Mouse (Mus musculus) MEL (cell line): ENCODE data around the gene 1700015G11Rik. TPM values are rescaled to one million over a fixed set of nuclear protein-coding genes. Genes with fewer than 3 reads are reported as not detected.

Experiments used
- DNase-seq: peaks from one replicate; pipeline ENCODE4 v3.0.0; 2011; ENCODE audit warnings: low read depth, low spot score
- H3K27ac ChIP-seq: 2 replicates; pipeline ENCODE4 v1.5.1; 2012; ENCODE audit warnings: low read depth, mild to moderate bottlenecking, control low read depth, low read length, moderate library complexity; ENCODE audit not compliant: control insufficient read depth
- H3K27me3 ChIP-seq, 2 experiments: fragments of 150-350 bp in 1 of 2; sonication (generic) in 1 of 2; 2 replicates each; pipeline ENCODE4 v1.6.1; 2012; ENCODE audit warnings: low read length in 2 of 2, mild to moderate bottlenecking in 2 of 2, improper control_type of control experiment in 1 of 2, moderate library complexity in 1 of 2; ENCODE audit not compliant: insufficient read depth in 2 of 2, control insufficient read depth in 1 of 2
- H3K36me3 ChIP-seq, 2 experiments: 2 replicates each; pipeline ENCODE4 v1.6.1; 2012 to 2014; ENCODE audit warnings: low read length in 2 of 2, improper control_type of control experiment in 1 of 2, inconsistent platforms in 1 of 2, mild to moderate bottlenecking in 1 of 2; ENCODE audit not compliant: insufficient read depth in 2 of 2, control insufficient read depth in 1 of 2
- H3K4me1 ChIP-seq, 2 experiments: fragments of 150-350 bp in 1 of 2; sonication (generic) in 1 of 2; 2 replicates each; pipeline ENCODE4 v1.6.1; 2012; ENCODE audit warnings: low read length in 2 of 2, improper control_type of control experiment in 1 of 2, mild to moderate bottlenecking in 1 of 2; ENCODE audit not compliant: insufficient read depth in 2 of 2, control insufficient read depth in 1 of 2
- H3K4me3 ChIP-seq, 2 experiments: fragments of 150-350 bp in 1 of 2; sonication (generic) in 1 of 2; 2 replicates each; pipeline ENCODE4 v1.5.1; 2012; ENCODE audit warnings: low read depth in 2 of 2, low read length in 2 of 2, mild to moderate bottlenecking in 2 of 2, moderate library complexity in 2 of 2, control low read depth in 1 of 2, improper control_type of control experiment in 1 of 2; ENCODE audit not compliant: control insufficient read depth in 1 of 2, insufficient read depth in 1 of 2
- H3K79me2 ChIP-seq: 2 replicates; pipeline ENCODE4 v1.6.1; 2012; ENCODE audit warnings: mild to moderate bottlenecking, low read length, moderate library complexity; ENCODE audit not compliant: control insufficient read depth, poor library complexity, insufficient read depth
- H3K9ac ChIP-seq: 2 replicates; pipeline ENCODE4 v1.6.1; 2012; ENCODE audit warnings: low read depth, mild to moderate bottlenecking, control low read depth, low read length, moderate library complexity; ENCODE audit not compliant: control insufficient read depth, poor library complexity, severe bottlenecking
- H3K9me3 ChIP-seq: fragments of 150-350 bp; sonication (generic); replicated peaks from 2 replicates; pipeline ENCODE4 v1.6.1; 2012; ENCODE audit warnings: mild to moderate bottlenecking, low read length, improper control_type of control experiment, moderate library complexity; ENCODE audit not compliant: insufficient read depth
- CTCF ChIP-seq, 3 experiments: IDR thresholded peaks in 2 of 3; conservative IDR thresholded peaks in 1 of 3; 2 replicates each; pipeline ENCODE4 v1.5.1; 2011 to 2012; ENCODE audit warnings: low read length in 3 of 3, low read depth in 2 of 3, mild to moderate bottlenecking in 2 of 3, improper control_type of control experiment in 1 of 3, inconsistent platforms in 1 of 3, mixed read lengths in 1 of 3, moderate library complexity in 1 of 3; ENCODE audit not compliant: control insufficient read depth in 1 of 3, insufficient read depth in 1 of 3, poor library complexity in 1 of 3, severe bottlenecking in 1 of 3
- GABPA ChIP-seq: IDR thresholded peaks from 2 replicates; pipeline ENCODE4 v1.6.1; 2012; ENCODE audit warnings: low read depth, mild to moderate bottlenecking, inconsistent platforms, low read length, improper control_type of control experiment, moderate library complexity
- MAX ChIP-seq: IDR thresholded peaks from 2 replicates; pipeline ENCODE4 v1.6.1; 2011; ENCODE audit warnings: low read length, improper control_type of control experiment
- MAZ ChIP-seq: IDR thresholded peaks from 2 replicates; pipeline ENCODE4 v1.6.1; 2012; ENCODE audit warnings: low read depth, mild to moderate bottlenecking, inconsistent platforms, low read length, improper control_type of control experiment
- MEF2A ChIP-seq: IDR thresholded peaks from 2 replicates; pipeline ENCODE4 v1.6.1; 2014; ENCODE audit warnings: low read depth, mild to moderate bottlenecking, inconsistent platforms, low read length, improper control_type of control experiment; ENCODE audit not compliant: poor library complexity, insufficient replicate concordance, severe bottlenecking; ENCODE audit errors: extremely low read depth
- MYB ChIP-seq: IDR thresholded peaks from 2 replicates; pipeline ENCODE4 v1.6.1; 2011; ENCODE audit warnings: mild to moderate bottlenecking, low read depth, low read length, improper control_type of control experiment
- MYC ChIP-seq: IDR thresholded peaks from 2 replicates; pipeline ENCODE4 v1.6.1; 2011; ENCODE audit warnings: low read depth, mild to moderate bottlenecking, low read length, improper control_type of control experiment, moderate library complexity
- NELFE ChIP-seq: IDR thresholded peaks from 2 replicates; pipeline ENCODE4 v1.6.1; 2011; ENCODE audit warnings: low read depth, low read length, improper control_type of control experiment
- POLR2A ChIP-seq, 2 experiments: IDR thresholded peaks; 2 replicates each; pipeline ENCODE4 v1.6.1; 2011 to 2012; ENCODE audit warnings: low read length in 2 of 2, mild to moderate bottlenecking in 2 of 2, control low read depth in 1 of 2, improper control_type of control experiment in 1 of 2, low read depth in 1 of 2, moderate library complexity in 1 of 2; ENCODE audit not compliant: control insufficient read depth in 1 of 2, insufficient read depth in 1 of 2, poor library complexity in 1 of 2
- POLR2AphosphoS2 ChIP-seq: IDR thresholded peaks from 2 replicates; pipeline ENCODE4 v1.6.1; 2011; ENCODE audit warnings: low read length, improper control_type of control experiment
- POLR2AphosphoS5 ChIP-seq: IDR thresholded peaks from 2 replicates; pipeline ENCODE4 v1.6.1; 2012; ENCODE audit warnings: low read depth, borderline replicate concordance, mild to moderate bottlenecking, inconsistent platforms, low read length, moderate library complexity, mixed read lengths
- RAD21 ChIP-seq: IDR thresholded peaks from 2 replicates; pipeline ENCODE4 v1.6.1; 2011; ENCODE audit warnings: mild to moderate bottlenecking, low read depth, low read length, improper control_type of control experiment
- RCOR1 ChIP-seq: IDR thresholded peaks from 2 replicates; pipeline ENCODE4 v1.6.1; 2012; ENCODE audit warnings: low read depth, mild to moderate bottlenecking, inconsistent platforms, low read length, improper control_type of control experiment
- SIN3A ChIP-seq: IDR thresholded peaks from 2 replicates; pipeline ENCODE4 v1.6.1; 2012; ENCODE audit warnings: low read length, improper control_type of control experiment, inconsistent platforms
- TAL1 ChIP-seq: IDR thresholded peaks from 2 replicates; pipeline ENCODE4 v1.6.1; 2012; ENCODE audit warnings: mild to moderate bottlenecking, inconsistent platforms, low read length, moderate library complexity, mixed read lengths
- TBP ChIP-seq: IDR thresholded peaks from 2 replicates; pipeline ENCODE4 v1.8.0; 2011; ENCODE audit warnings: low read depth, low read length, improper control_type of control experiment
- UBTF ChIP-seq: IDR thresholded peaks from 2 replicates; pipeline ENCODE4 v1.6.1; 2012; ENCODE audit warnings: low read depth, mild to moderate bottlenecking, inconsistent platforms, low read length, improper control_type of control experiment, moderate library complexity, borderline replicate concordance; ENCODE audit not compliant: insufficient read depth
- ZKSCAN1 ChIP-seq: IDR thresholded peaks from 2 replicates; pipeline ENCODE4 v1.6.1; 2012; ENCODE audit warnings: low read depth, mild to moderate bottlenecking, inconsistent platforms, low read length, improper control_type of control experiment, moderate library complexity
- ZNF384 ChIP-seq: IDR thresholded peaks from 2 replicates; pipeline ENCODE4 v1.6.1; 2012; ENCODE audit warnings: low read depth, mild to moderate bottlenecking, inconsistent platforms, low read length, improper control_type of control experiment
- polyA plus RNA-seq, 2 experiments: library from polyadenylated mRNA; stranded (reverse) in 1 of 2; unstranded in 1 of 2; fragments of >175 nt in 1 of 2; fragments of >200 nt in 1 of 2; gene quantifications; 2 replicates each; pipeline versions ENCODE4 v1.2.1 to v1.2.4; 2012; ENCODE audit warnings: low replicate concordance in 2 of 2, low read depth in 1 of 2; ENCODE audit not compliant: insufficient read length in 2 of 2, insufficient read depth in 1 of 2, missing spikeins in 1 of 2
- total RNA-seq: library from RNA; depleted of rRNA; stranded (reverse); fragments of 300-350 nt; gene quantifications from 2 replicates; pipeline ENCODE4 v1.2.3, GENCODE M21; 2012

1700015G11Rik gene
- total and polyA plus RNA-seq, 3 experiments = not detected

GRCm38 (mm10) chr7:51973526-51973925 lies 42.0 kb downstream of the 1700015G11Rik start:
- H3K4me3 ChIP-seq = no peak overlapping the region

DNA sequence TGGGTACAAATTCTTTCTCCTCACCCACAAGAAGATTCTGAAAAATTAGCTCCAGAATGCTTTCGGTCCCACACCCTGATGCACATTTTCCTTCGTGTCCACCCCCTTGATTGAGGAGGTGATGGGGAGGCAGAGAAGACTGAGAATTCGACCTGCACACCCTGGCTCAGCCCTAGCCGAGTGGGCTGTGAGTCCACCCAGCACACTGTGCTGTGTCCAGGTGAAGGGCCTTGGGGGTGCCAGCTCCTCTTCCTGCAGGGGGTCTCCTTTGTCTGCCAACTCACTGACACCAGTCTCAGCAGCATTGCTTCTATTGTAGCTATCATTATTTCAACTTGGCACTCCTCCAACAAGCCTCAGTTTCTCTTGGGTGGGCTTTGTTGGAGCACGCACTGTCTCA lies 42.4 kb downstream of the 1700015G11Rik start:
- Histone ChIP-seq H3K4me3 (no peak overlapping the region), H3K9ac (no peak overlapping the region), H3K79me2 (no peaks in the 10 kb centered on the region), H3K36me3 (no peaks in the 10 kb centered on the region), H3K4me1 (no peaks in the 10 kb centered on the region), H3K27ac (no peak overlapping the region), H3K27me3 (no peaks in the 10 kb centered on the region), H3K9me3 (no peaks in the 10 kb centered on the region)
- TF ChIP-seq ZNF384 (no peak), MEF2A (no peak), ZKSCAN1 (no peak), UBTF (no peak), POLR2A (IDR thresholded peaks at IDR 0.05; ENCODE audit: control insufficient read depth in 1 of 2, insufficient read depth in 1 of 2, low read depth in 1 of 2, low read length in 2 of 2, poor library complexity in 1 of 2) (no peak), RAD21 (no peak), NELFE (no peak), RCOR1 (no peak), POLR2AphosphoS2 (no peak), MAZ (no peak), MYC (no peak), TAL1 (no peak), GABPA (no peak), CTCF (IDR thresholded peaks at IDR 0.05 in 2 of 3, conservative IDR thresholded peaks at IDR 0.05 in 1 of 3; ENCODE audit: control insufficient read depth in 1 of 3, insufficient read depth in 1 of 3, low read depth in 2 of 3, low read length in 3 of 3, poor library complexity in 1 of 3, severe bottlenecking in 1 of 3) (no peak), MAX (no peak)
- DNase-seq = no peak

More at GRCm38 (mm10) chr7:51973526-51973925, 42.0 kb downstream of the 1700015G11Rik start:
- Histone ChIP-seq H3K36me3 (no peaks in the 10 kb centered on the region), H3K4me1 (no peaks in the 10 kb centered on the region), H3K9ac (no peak overlapping the region), H3K27ac (no peak overlapping the region), H3K79me2 (no peaks in the 10 kb centered on the region), H3K9me3 (no peaks in the 10 kb centered on the region), H3K27me3 (no peaks in the 10 kb centered on the region)
- no peak for DNase-seq
- TF ChIP-seq TBP = no peak
- TF ChIP-seq SIN3A = no peak
- no peak for TF ChIP-seq MYB
- no peak for TF ChIP-seq POLR2AphosphoS5
- no peak for TF ChIP-seq NELFE
